Mouse (Mus musculus) kidney, embryonic 14.5 days (tissue): ENCODE data around the gene Dmpk. TPM values are rescaled to one million over a fixed set of nuclear protein-coding genes. Genes with fewer than 3 reads are reported as not detected.

Experiments
- ATAC-seq: fragments of 200-750 bp; cut with Nextera tagmentation; 2 replicates; pipeline ENCODE4 v1.8.0; 2017; ENCODE audit warnings: moderate number of reproducible peaks, mild to moderate bottlenecking, moderate TSS enrichment, moderate library complexity; ENCODE audit not compliant: low FRiP score, low TSS enrichment
- H3K27ac ChIP-seq: fragments of 300-500 bp; sonication (generic); 2 replicates; pipeline ENCODE4 v1.5.1; 2014; ENCODE audit warnings: low read depth, mild to moderate bottlenecking, low read length, moderate library complexity, mixed read lengths
- H3K27me3 ChIP-seq: fragments of 300-500 bp; sonication (generic); 2 replicates; pipeline ENCODE4 v1.6.1; 2014; ENCODE audit warnings: mild to moderate bottlenecking, low read length; ENCODE audit not compliant: control insufficient read depth, insufficient read depth
- H3K36me3 ChIP-seq: fragments of 300-500 bp; sonication (generic); 2 replicates; pipeline ENCODE4 v1.6.1; 2014; ENCODE audit warnings: low read length, mixed read lengths; ENCODE audit not compliant: control insufficient read depth, insufficient read depth
- H3K4me1 ChIP-seq: fragments of 300-500 bp; sonication (generic); 2 replicates; pipeline ENCODE4 v1.6.1; 2014; ENCODE audit warnings: low read length, mixed read lengths; ENCODE audit not compliant: control insufficient read depth, insufficient read depth
- H3K4me2 ChIP-seq: fragments of 300-500 bp; sonication (generic); replicated peaks from 2 replicates; pipeline ENCODE4 v1.6.1; 2014; ENCODE audit warnings: low read depth, mild to moderate bottlenecking, low read length
- H3K4me3 ChIP-seq: fragments of 300-500 bp; sonication (generic); 2 replicates; pipeline ENCODE4 v1.5.1; 2014; ENCODE audit warnings: mild to moderate bottlenecking, low read length
- H3K9ac ChIP-seq: fragments of 300-500 bp; sonication (generic); 2 replicates; pipeline ENCODE4 v1.6.1; 2014; ENCODE audit warnings: low read depth, mild to moderate bottlenecking, low read length, moderate library complexity
- H3K9me3 ChIP-seq: fragments of 300-500 bp; sonication (generic); 2 replicates; pipeline ENCODE4 v1.6.1; 2016; ENCODE audit warnings: low read length; ENCODE audit not compliant: control insufficient read depth
- whole genome bisulfite sequencing: fragments of 180-500 bp; shearing (Covaris S2); extraction: QIAGEN DNeasy Blood & Tissue Kit; methylation state at CpG from one replicate; pipeline ENCODE4 v1.1.7; 2014; 5-methylcytosine and 5-hydroxymethylcytosine counted together
- microRNA-seq: library from miRNA; unstranded; fragments of <30 nt; microRNA quantifications from one replicate; pipeline ENCODE4, GENCODE M21; 2016
- polyA plus RNA-seq: library from polyadenylated mRNA; unstranded; fragments of >200 nt; fragmentation: Nextera tagmentation; extraction: Ambion mirVana; gene quantifications from 2 replicates; pipeline ENCODE4 v1.2.1, GENCODE M21; 2014

The Dmpk gene
- polyA plus RNA-seq, 1 experiment from 2014 or later, result 12.1 TPM

DNA sequence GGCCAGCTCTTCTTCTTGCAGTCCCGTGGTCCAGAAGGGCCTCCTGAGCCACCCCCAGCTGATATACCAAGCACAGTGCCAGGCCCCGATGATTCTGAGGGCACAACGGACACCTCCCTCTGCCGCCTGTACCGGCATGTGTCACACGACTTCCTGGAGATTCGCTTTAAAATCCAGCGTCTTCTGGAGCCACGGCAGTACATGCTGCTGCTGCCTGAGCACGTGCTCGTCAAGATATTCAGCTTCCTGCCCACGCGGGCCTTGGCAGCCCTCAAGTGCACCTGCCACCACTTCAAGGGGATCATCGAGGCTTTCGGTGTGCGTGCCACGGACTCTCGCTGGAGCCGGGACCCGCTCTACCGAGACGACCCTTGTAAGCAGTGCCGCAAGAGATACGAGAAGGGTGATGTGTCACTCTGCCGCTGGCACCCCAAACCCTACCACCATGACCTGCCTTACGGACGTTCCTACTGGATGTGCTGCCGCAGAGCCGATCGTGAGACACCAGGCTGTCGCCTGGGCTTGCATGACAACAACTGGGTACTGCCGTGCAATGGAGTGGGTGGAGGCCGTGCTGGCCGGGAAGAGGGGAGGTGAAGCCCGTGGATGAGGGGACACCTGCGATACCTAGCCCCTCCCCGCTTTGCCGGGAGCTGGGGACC lies 53.2 kb downstream of the Dmpk start:
- Histone ChIP-seq H3K36me3 (peaks cover 60% of the 10 kb centered on the region), H3K27me3 (no peaks in the 10 kb centered on the region), H3K4me1 (no peaks in the 10 kb centered on the region), H3K4me2 (no peak overlapping the region), H3K9ac (no peak overlapping the region), H3K27ac (no peak overlapping the region), H3K9me3 (no peaks in the 10 kb centered on the region), H3K4me3 (no peak overlapping the region)
- ATAC-seq, result 0 out of 2 replicates have a peak, but pooled peaks have one; percentile 24
- 92% methylated on average over 38 of the region's 38 CpGs for WGBS

- peaks cover 60% of the 10 kb centered on the region for H3K36me3 ChIP-seq
- H3K4me3 ChIP-seq, result no peak overlapping the region
- no peak overlapping the region for H3K9ac ChIP-seq
- no peaks in the 10 kb centered on the region for H3K4me1 ChIP-seq
- no peaks in the 10 kb centered on the region for H3K27me3 ChIP-seq
- H3K9me3 ChIP-seq, result no peaks in the 10 kb centered on the region
- no peak overlapping the region for H3K4me2 ChIP-seq
- H3K27ac ChIP-seq, result no peak overlapping the region
- WGBS, result 51% methylated on average over 5 of the region's 5 CpGs
- ATAC-seq, result no peak
These were observed 53.7 kb downstream of the Dmpk start for GRCm38 (mm10) chr7:19137380-19137779.

Small RNA genes within 50 kb of the gene (microRNA-seq; reads per million reads assigned to microRNA genes)
- gene Mir3100, result not detected

Other genes with a start within 250 kb of the Dmpk start
- 0.64 and 0.79 TPM in 2 replicates for gene Mill2, start 243.9 kb upstream of the Dmpk start, polyA plus RNA-seq
- 0.77 and 1.1 TPM in 2 replicates for gene Pglyrp1, start 212.5 kb upstream of the Dmpk start, polyA plus RNA-seq
- gene Ccdc61, start 173.4 kb upstream of the Dmpk start, polyA plus RNA-seq, result 21.0 and 21.4 TPM in 2 replicates
- gene Nova2, start 158.0 kb upstream of the Dmpk start, polyA plus RNA-seq, result 0.96 and 1.1 TPM in 2 replicates
- gene Nanos2, start 96.4 kb upstream of the Dmpk start, polyA plus RNA-seq, result not detected in 2 replicates
- 3.9 and 4.9 TPM in 2 replicates for gene Mypop, start 92.6 kb upstream of the Dmpk start, polyA plus RNA-seq
- gene Irf2bp1, start 79.8 kb upstream of the Dmpk start, polyA plus RNA-seq, result 28.6 and 30.3 TPM in 2 replicates
- gene Foxa3, start 60.3 kb upstream of the Dmpk start, polyA plus RNA-seq, result not detected in 2 replicates
- gene Sympk, start 59.5 kb upstream of the Dmpk start, polyA plus RNA-seq, result 26.7 and 39.4 TPM in 2 replicates
- gene Rsph6a, start 29.2 kb upstream of the Dmpk start, polyA plus RNA-seq, result not detected in 2 replicates
- 20.5 and 23.2 TPM in 2 replicates for gene Dmwd, start 7.6 kb upstream of the Dmpk start, polyA plus RNA-seq
- 13.3 and 13.6 TPM in 2 replicates for gene Six5, start 10.7 kb downstream of the Dmpk start, polyA plus RNA-seq
- 2.3 and 4.5 TPM in 2 replicates for gene Gm4969, start 34.5 kb downstream of the Dmpk start, polyA plus RNA-seq
- 5.7 and 10.0 TPM in 2 replicates for gene Fbxo46, start 36.0 kb downstream of the Dmpk start, polyA plus RNA-seq
- 8.9 and 12.8 TPM in 2 replicates for gene Qpctl, start 65.4 kb downstream of the Dmpk start, polyA plus RNA-seq
- gene Snrpd2, start 65.9 kb downstream of the Dmpk start, polyA plus RNA-seq, result 155 and 205 TPM in 2 replicates
- gene Gipr, start 82.3 kb downstream of the Dmpk start, polyA plus RNA-seq, result 0.31 and 0.45 TPM in 2 replicates
- 2.8 and 5.7 TPM in 2 replicates for gene Eml2, start 92.6 kb downstream of the Dmpk start, polyA plus RNA-seq
- gene Gpr4, start 128.7 kb downstream of the Dmpk start, polyA plus RNA-seq, result 2.4 and 3.4 TPM in 2 replicates
- 33.3 and 44.6 TPM in 2 replicates for gene Opa3, start 144.5 kb downstream of the Dmpk start, polyA plus RNA-seq
- 54.2 and 56.5 TPM in 2 replicates for gene Vasp, start 188.0 kb downstream of the Dmpk start, polyA plus RNA-seq
- gene Ppm1n, start 196.2 kb downstream of the Dmpk start, polyA plus RNA-seq, result not detected in 2 replicates
- gene Rtn2, start 198.8 kb downstream of the Dmpk start, polyA plus RNA-seq, result 5.4 and 5.7 TPM in 2 replicates
- gene Fosb, start 226.2 kb downstream of the Dmpk start, polyA plus RNA-seq, result 0.14 and 0.20 TPM in 2 replicates